Mouse (Mus musculus) olfactory bulb, adult 2 months (tissue): ENCODE data around the gene Hp.

Source experiments
- CTCF ChIP-seq: fragments of 200-500 bp; IDR thresholded peaks from 2 replicates; pipeline ENCODE4 v1.5.1; 2012; ENCODE audit warnings: low read depth, mild to moderate bottlenecking, low read length, moderate library complexity; ENCODE audit not compliant: insufficient read depth
- POLR2A ChIP-seq: fragments of 200-500 bp; IDR thresholded peaks from 2 replicates; pipeline ENCODE4 v1.6.1; 2012; ENCODE audit warnings: mild to moderate bottlenecking, low read depth, low read length, moderate library complexity; ENCODE audit not compliant: insufficient read depth

- peak; percentile 73 for TF ChIP-seq CTCF
- TF ChIP-seq POLR2A, result no peak
Measured at GRCm38 (mm10) chr8:109536703-109537102, 42.3 kb downstream of the Hp start.
